In the genomic region with DNA sequence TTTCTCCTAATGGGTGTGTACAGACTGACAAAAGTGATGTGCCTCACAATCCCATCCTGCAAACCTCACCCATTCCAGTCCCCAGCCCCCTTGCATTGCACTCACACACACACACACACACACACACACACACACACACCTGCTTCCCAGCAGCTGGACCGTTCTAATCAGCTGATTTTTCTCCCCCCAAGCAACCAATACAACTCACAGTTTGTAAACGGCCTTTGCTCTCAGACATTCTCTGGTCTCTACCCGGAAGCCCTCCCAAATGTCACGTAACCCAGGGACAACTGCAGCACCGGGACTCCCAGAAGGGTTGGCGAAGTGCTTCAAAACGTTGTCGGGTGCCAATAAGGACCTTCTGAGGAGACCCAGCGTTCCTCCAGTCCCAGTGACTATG, we compare ENCODE assay signal across 23 mouse cellular contexts. TPM values are rescaled to one million over a fixed set of nuclear protein-coding genes. Genes with fewer than 3 reads are reported as not detected.
DNase-seq lines count a peak whose midpoint lies in the region; ATAC-seq and TF ChIP-seq lines count a peak whose summit lies in the region.
"Had no signal": no experiment of that assay in that cellular context is flagged by ENCODE, and none has a peak within 500 bp of the region (broad histone marks: within the 10 kb centered on the region; RNA-seq: fewer than 3 reads in every experiment).

No protein-coding gene starts in this region.

- no peak for DNase-seq in liver
- no peak for DNase-seq in hindbrain, postnatal 0 days (ENCODE audit: low spot score)
- DNase-seq in frontal cortex, postnatal 10 days (ENCODE audit: low spot score in 2 of 2) = no peak
- DNase-seq: adrenal gland, postnatal 25 days; cerebellum, adult 11-12 months; cerebellum, postnatal 14 days; embryo, embryonic 11 days; gastrocnemius, postnatal 36 days; heart, postnatal 4 days; left cerebral cortex, postnatal 4 days; right cerebral cortex, adult 18-20 months; thymus, postnatal 14 days had no signal

- WGBS in forebrain, embryonic 15.5 days = 87% methylated on average over 9 of the region's 9 CpGs
- 80% methylated on average over 9 of the region's 9 CpGs for WGBS in forebrain, embryonic 16.5 days
- WGBS in kidney, embryonic 15.5 days = 56% methylated on average over 9 of the region's 9 CpGs
- 49% methylated on average over 9 of the region's 9 CpGs for WGBS in kidney, embryonic 16.5 days
- WGBS in liver, embryonic 16.5 days (ENCODE audit: insufficient replicate concordance) = 68% methylated on average over 9 of the region's 9 CpGs
- 71% methylated on average over 9 of the region's 9 CpGs for WGBS in hindbrain, postnatal 0 days

- H3K9ac ChIP-seq in forebrain, embryonic 15.5 days (replicated peaks) = no peak overlapping the region
- H3K9ac ChIP-seq in forebrain, embryonic 16.5 days (replicated peaks; ENCODE audit: low read depth, low read length) = no peak overlapping the region
- H3K9ac ChIP-seq in kidney, embryonic 15.5 days = no peak overlapping the region
- no peak overlapping the region for H3K9ac ChIP-seq in kidney, embryonic 16.5 days (replicated peaks; ENCODE audit: low read length)
- H3K9ac ChIP-seq in liver, embryonic 16.5 days (ENCODE audit: low read depth, low read length) = no peak overlapping the region
- H3K9ac ChIP-seq in hindbrain, postnatal 0 days (replicated peaks; ENCODE audit: low read length) = no peak overlapping the region
- H3K9ac ChIP-seq: heart, embryonic 15.5 days; intestine, embryonic 15.5 days; liver, embryonic 14.5 days had no signal

- no peaks in the 10 kb centered on the region for H3K27me3 ChIP-seq in forebrain, embryonic 15.5 days
- H3K27me3 ChIP-seq in forebrain, embryonic 16.5 days (replicated peaks; ENCODE audit: control insufficient read depth, insufficient read depth, low read length) = no peaks in the 10 kb centered on the region
- H3K27me3 ChIP-seq in kidney, embryonic 15.5 days = no peaks in the 10 kb centered on the region
- H3K27me3 ChIP-seq in kidney, embryonic 16.5 days (ENCODE audit: insufficient read depth, low read length) = no peaks in the 10 kb centered on the region
- H3K27me3 ChIP-seq in liver, embryonic 16.5 days (ENCODE audit: control insufficient read depth, insufficient read depth, low read depth, low read length) = no peaks in the 10 kb centered on the region
- no peaks in the 10 kb centered on the region for H3K27me3 ChIP-seq in hindbrain, postnatal 0 days (ENCODE audit: insufficient read depth, low read length)
- H3K27me3 ChIP-seq: CH12.LX; heart, embryonic 15.5 days; intestine, embryonic 15.5 days had no signal

- 0 out of 2 replicates have a peak, but pooled peaks cover 2% of the 10 kb centered on the region for H3K36me3 ChIP-seq in forebrain, embryonic 15.5 days
- H3K36me3 ChIP-seq in forebrain, embryonic 16.5 days (ENCODE audit: control insufficient read depth, insufficient read depth) = no peaks in the 10 kb centered on the region; the same call in 1 of the 2 replicates
- peaks cover 56% of the 10 kb centered on the region for H3K36me3 ChIP-seq in kidney, embryonic 15.5 days
- peaks cover 20% of the 10 kb centered on the region for H3K36me3 ChIP-seq in kidney, embryonic 16.5 days (ENCODE audit: insufficient read depth, low read length)
- no peaks in the 10 kb centered on the region for H3K36me3 ChIP-seq in liver, embryonic 16.5 days (ENCODE audit: control insufficient read depth, insufficient read depth)
- H3K36me3 ChIP-seq in hindbrain, postnatal 0 days (ENCODE audit: insufficient read depth, low read length) = no peaks in the 10 kb centered on the region
- H3K36me3 ChIP-seq: intestine, embryonic 15.5 days had no signal

- peaks cover 9% of the 10 kb centered on the region for H3K4me1 ChIP-seq in forebrain, embryonic 15.5 days
- peaks cover 9% of the 10 kb centered on the region; the same call in 1 of the 2 replicates for H3K4me1 ChIP-seq in forebrain, embryonic 16.5 days (replicated peaks; ENCODE audit: control insufficient read depth, insufficient read depth, low read length)
- H3K4me1 ChIP-seq in kidney, embryonic 15.5 days = peaks cover 23% of the 10 kb centered on the region
- H3K4me1 ChIP-seq in kidney, embryonic 16.5 days (ENCODE audit: insufficient read depth, low read length) = peaks cover 28% of the 10 kb centered on the region
- peaks cover 3% of the 10 kb centered on the region for H3K4me1 ChIP-seq in liver, embryonic 16.5 days (ENCODE audit: control insufficient read depth, low read depth, low read length)
- H3K4me1 ChIP-seq in hindbrain, postnatal 0 days (ENCODE audit: insufficient read depth, low read length) = peaks cover 11% of the 10 kb centered on the region

- no peak for ATAC-seq in forebrain, embryonic 15.5 days (replicated peaks)
- ATAC-seq in forebrain, embryonic 16.5 days = no peak
- no peak for ATAC-seq in kidney, embryonic 15.5 days (replicated peaks; ENCODE audit: low FRiP score)
- ATAC-seq in kidney, embryonic 16.5 days (ENCODE audit: low FRiP score, low TSS enrichment) = no peak
- peak; percentile 53 for ATAC-seq in liver, embryonic 16.5 days (ENCODE audit: low read depth)
- ATAC-seq in hindbrain, postnatal 0 days = no peak
- ATAC-seq: intestine, embryonic 15.5 days; lung, postnatal 0 days had no signal

- H3K4me2 ChIP-seq in forebrain, embryonic 15.5 days (replicated peaks) = no peak overlapping the region
- no peak overlapping the region for H3K4me2 ChIP-seq in forebrain, embryonic 16.5 days (ENCODE audit: low read length)
- H3K4me2 ChIP-seq in kidney, embryonic 15.5 days = no peak overlapping the region
- no peak overlapping the region for H3K4me2 ChIP-seq in kidney, embryonic 16.5 days (replicated peaks; ENCODE audit: low read depth, low read length)
- H3K4me2 ChIP-seq in liver, embryonic 16.5 days (ENCODE audit: low read depth, low read length) = no peak overlapping the region
- no peak overlapping the region for H3K4me2 ChIP-seq in hindbrain, postnatal 0 days (ENCODE audit: low read depth, low read length)
- H3K4me2 ChIP-seq: heart, embryonic 15.5 days; intestine, embryonic 15.5 days had no signal

- 0 out of 2 replicates have a peak overlapping the region, but pooled peaks have one; percentile 5 for H3K27ac ChIP-seq in forebrain, embryonic 15.5 days (replicated peaks)
- no peak overlapping the region for H3K27ac ChIP-seq in forebrain, embryonic 16.5 days (ENCODE audit: low read length)
- H3K27ac ChIP-seq in kidney, embryonic 15.5 days = peak overlapping the region; percentile 48
- H3K27ac ChIP-seq in kidney, embryonic 16.5 days (ENCODE audit: low read length) = no peak overlapping the region
- H3K27ac ChIP-seq in liver, embryonic 16.5 days (ENCODE audit: low read length) = 0 out of 2 replicates have a peak overlapping the region, but pooled peaks have one; percentile 27
- H3K27ac ChIP-seq in hindbrain, postnatal 0 days = peak overlapping the region; percentile 27; the same call in 1 of the 2 replicates
- H3K27ac ChIP-seq: forebrain, embryonic 10.5 days; intestine, embryonic 15.5 days; liver, embryonic 14.5 days had no signal

- H3K9me3 ChIP-seq in forebrain, embryonic 15.5 days = no peaks in the 10 kb centered on the region
- H3K9me3 ChIP-seq in forebrain, embryonic 16.5 days (ENCODE audit: control insufficient read depth, low read length) = no peaks in the 10 kb centered on the region
- H3K9me3 ChIP-seq in kidney, embryonic 15.5 days (replicated peaks) = no peaks in the 10 kb centered on the region
- H3K9me3 ChIP-seq in kidney, embryonic 16.5 days (ENCODE audit: low read length) = no peaks in the 10 kb centered on the region
- no peaks in the 10 kb centered on the region for H3K9me3 ChIP-seq in liver, embryonic 16.5 days (replicated peaks; ENCODE audit: control insufficient read depth, low read length)
- H3K9me3 ChIP-seq in hindbrain, postnatal 0 days (ENCODE audit: low read length) = no peaks in the 10 kb centered on the region
- H3K9me3 ChIP-seq: forebrain, embryonic 10.5 days; heart, embryonic 15.5 days; intestine, embryonic 15.5 days had no signal

- no peak for TF ChIP-seq CTCF in hindbrain, postnatal 0 days (IDR thresholded peaks at IDR 0.05; ENCODE audit: low read depth)

- no peak overlapping the region for H3K4me3 ChIP-seq in forebrain, embryonic 15.5 days
- H3K4me3 ChIP-seq in forebrain, embryonic 16.5 days (replicated peaks; ENCODE audit: low read length) = no peak overlapping the region
- H3K4me3 ChIP-seq in kidney, embryonic 15.5 days (replicated peaks) = no peak overlapping the region
- no peak overlapping the region for H3K4me3 ChIP-seq in kidney, embryonic 16.5 days (ENCODE audit: low read length)
- H3K4me3 ChIP-seq in liver, embryonic 16.5 days (ENCODE audit: low read depth, low read length) = no peak overlapping the region
- H3K4me3 ChIP-seq in hindbrain, postnatal 0 days (ENCODE audit: low read length) = no peak overlapping the region
- H3K4me3 ChIP-seq: forebrain, embryonic 10.5 days; heart, embryonic 15.5 days; intestine, embryonic 15.5 days had no signal

RNA-seq across cellular contexts. Expression of a gene that starts 57.9 kb away (rescaled TPM):
- 25.3 and 27.1 TPM in 2 replicates for polyA plus RNA-seq in forebrain, embryonic 15.5 days (2015; fragmentation: Nextera tagmentation; extraction: Ambion mirVana)
- 19.7 and 23.4 TPM in 2 replicates for polyA plus RNA-seq in forebrain, embryonic 16.5 days (2015; fragmentation: Nextera tagmentation; extraction: Ambion mirVana)
- 29.1 and 29.3 TPM in 2 replicates for polyA plus RNA-seq in kidney, embryonic 15.5 days (2015; fragmentation: Nextera tagmentation; extraction: Ambion mirVana)
- 24.3 and 30.0 TPM in 2 replicates for polyA plus RNA-seq in kidney, embryonic 16.5 days (2015; fragmentation: Nextera tagmentation; extraction: Ambion mirVana)
- 2.9 and 3.1 TPM in 2 replicates for polyA plus RNA-seq in liver, embryonic 16.5 days (2015; fragmentation: Nextera tagmentation; extraction: Ambion mirVana)
- total RNA-seq in hindbrain, postnatal 0 days (2014; rRNA removed) = 165 and 170 TPM in 2 replicates
- 33.0 and 36.8 TPM in 2 replicates for polyA plus RNA-seq in hindbrain, postnatal 0 days (2015; fragmentation: Nextera tagmentation; extraction: Ambion mirVana)

Comparison
In these comparisons a context has a peak if more than half of its experiments do, and no peak if none do; other contexts are left out.
1. H3K27ac ChIP-seq: peak in forebrain, embryonic 15.5 days (single experiment), kidney, embryonic 15.5 days (single experiment), liver, embryonic 16.5 days (single experiment) and hindbrain, postnatal 0 days (single experiment); none in forebrain, embryonic 16.5 days (single experiment) and kidney, embryonic 16.5 days (single experiment).